Mouse (Mus musculus) ES-Bruce4 (cell line): ENCODE measurements around the gene 0610037L13Rik.

Experiments used
- CTCF ChIP-seq: IDR thresholded peaks from one replicate; pipeline ENCODE4 v1.8.1; 2011; ENCODE audit warnings: low read depth, low read length
- EP300 ChIP-seq: IDR thresholded peaks from 2 replicates; pipeline ENCODE4 v1.6.1; 2011; ENCODE audit warnings: low read depth, low read length; ENCODE audit not compliant: insufficient read depth
- POLR2A ChIP-seq: IDR thresholded peaks from one replicate; pipeline ENCODE4 v1.8.1; 2011; ENCODE audit warnings: low read length; ENCODE audit not compliant: insufficient read depth

GRCm38 (mm10) chr4:107921152-107921695 lies 31.6 kb downstream of the 0610037L13Rik start:
- TF ChIP-seq POLR2A: no peak
- TF ChIP-seq CTCF: no peak
- no peak for TF ChIP-seq EP300
